Mouse (Mus musculus) bone marrow, adult 2 months (tissue): ENCODE measurements around the gene H2-M10.3. TPM values are rescaled to one million over a fixed set of nuclear protein-coding genes. Genes with fewer than 3 reads are reported as not detected.

Experiments
- H3K27ac ChIP-seq: fragments of 200-500 bp; 2 replicates; pipeline ENCODE4 v1.5.1; 2012; ENCODE audit warnings: low read depth, mild to moderate bottlenecking, control low read depth, inconsistent platforms, low read length; ENCODE audit not compliant: control insufficient read depth, poor library complexity, insufficient read depth
- H3K4me1 ChIP-seq: fragments of 200-500 bp; 2 replicates; pipeline ENCODE4 v1.6.1; 2011; ENCODE audit warnings: low read length; ENCODE audit not compliant: control insufficient read depth, insufficient read depth
- H3K4me3 ChIP-seq: fragments of 200-500 bp; replicated peaks from 2 replicates; pipeline ENCODE3; 2011; ENCODE audit warnings: mild to moderate bottlenecking, low read depth, low read length, control low read depth; ENCODE audit not compliant: control insufficient read depth
- CTCF ChIP-seq: fragments of 200-500 bp; IDR thresholded peaks from 2 replicates; pipeline ENCODE4 v1.5.1; 2011; ENCODE audit warnings: low read length, control low read depth; ENCODE audit not compliant: control insufficient read depth, insufficient read depth
- POLR2A ChIP-seq: fragments of 200-500 bp; IDR thresholded peaks from 2 replicates; pipeline ENCODE4 v1.6.1; 2011; ENCODE audit warnings: low read depth, mild to moderate bottlenecking, control low read depth, low read length, borderline replicate concordance; ENCODE audit not compliant: control insufficient read depth
- WGBS: fragments of 180-500 bp; shearing (Covaris S2); methylation state at CpG from one replicate; pipeline ENCODE4 v1.1.7; 2018; 5-methylcytosine and 5-hydroxymethylcytosine counted together
- polyA plus RNA-seq: library from polyadenylated mRNA; stranded (reverse); fragments of >200 nt; gene quantifications from 2 replicates; pipeline ENCODE4 v1.2.4, GENCODE M21; 2011; ENCODE audit warnings: low replicate concordance; ENCODE audit not compliant: missing spikeins, insufficient read depth, insufficient read length

The H2-M10.3 gene
- polyA plus RNA-seq, 1 experiment, result not detected

DNA sequence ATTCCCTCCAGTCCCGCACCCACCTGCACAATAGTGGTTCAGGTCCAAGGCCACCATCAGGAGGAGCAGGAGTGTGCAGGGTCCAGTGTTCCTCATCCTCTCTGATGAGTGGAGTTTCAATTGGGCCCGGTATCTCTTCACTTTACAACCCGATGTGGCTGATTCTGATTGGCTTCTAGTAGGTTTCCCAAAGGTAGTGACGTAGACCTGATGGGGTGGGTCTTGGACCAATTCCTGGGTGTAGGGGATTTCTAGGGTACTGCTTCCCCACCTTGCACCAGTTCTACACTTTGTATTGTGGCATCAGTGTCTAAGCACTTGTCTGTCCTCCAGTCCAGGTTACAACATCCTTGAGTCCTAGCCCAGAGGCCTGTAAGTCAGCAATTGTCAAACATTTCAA is 42.2 kb downstream of the H2-M10.3 start, which contains the start of gene H2-M10.1:
Gene H2-M10.1, minus strand, starts transcription at position 101 of the 400 bp plus-strand sequence.
- no peaks in the 10 kb centered on the region for H3K4me1 ChIP-seq
- H3K27ac ChIP-seq, result no peak within 1 kb of the TSS
- WGBS, result 86% methylated on average over 4 of the region's 4 CpGs
- TF ChIP-seq POLR2A (no peak), CTCF (no peak)
- H3K4me3 ChIP-seq, result no peak within 1 kb of the TSS

GRCm38 (mm10) chr17:36315689-36316253 is 52.4 kb downstream of the H2-M10.3 start:
- 32% methylated on average over 5 of the region's 5 CpGs for WGBS
- no peaks in the 10 kb centered on the region for H3K4me1 ChIP-seq
- TF ChIP-seq POLR2A, result no peak
- no peak for TF ChIP-seq CTCF
- no peak overlapping the region for H3K27ac ChIP-seq
- H3K4me3 ChIP-seq, result no peak overlapping the region

- under 1% methylated on average over 19 of the region's 19 CpGs for WGBS
- TF ChIP-seq POLR2A (no peak), CTCF (no peak)
- Histone ChIP-seq H3K4me3 (peak overlapping the region; percentile 58), H3K27ac (no peak overlapping the region), H3K4me1 (no peaks in the 10 kb centered on the region)
These were observed 53.1 kb downstream of the H2-M10.3 start for GRCm38 (mm10) chr17:36315041-36315688.

Other genes starting within 250 kb of the H2-M10.3 start
- 1.2 TPM in 1 of 2 replicates, not detected in the other for gene Gm19684, start 246.7 kb downstream of the H2-M10.3 start, polyA plus RNA-seq
- gene Gm7030, start 239.0 kb downstream of the H2-M10.3 start, polyA plus RNA-seq, result not detected in 2 replicates
- 3.0 TPM in 1 of 2 replicates, not detected in the other for gene Gm8909, start 199.9 kb downstream of the H2-M10.3 start, polyA plus RNA-seq
- gene H2-T3, start 178.1 kb downstream of the H2-M10.3 start, polyA plus RNA-seq, result 0.80 TPM in 1 of 2 replicates, not detected in the other
- gene Rpp21, start 110.3 kb downstream of the H2-M10.3 start, polyA plus RNA-seq, result 53.7 and 117 TPM in 2 replicates
- gene Trim39, start 96.2 kb downstream of the H2-M10.3 start, polyA plus RNA-seq, result 23.5 and 42.2 TPM in 2 replicates
- not detected in 2 replicates for gene H2-M10.2, start 81.9 kb downstream of the H2-M10.3 start, polyA plus RNA-seq
- not detected in 2 replicates for gene H2-M10.1, start 42.3 kb downstream of the H2-M10.3 start, polyA plus RNA-seq
- not detected in 2 replicates for gene H2-M10.4, start 93.9 kb upstream of the H2-M10.3 start, polyA plus RNA-seq
- not detected in 2 replicates for gene H2-M11, start 178.7 kb upstream of the H2-M10.3 start, polyA plus RNA-seq